In the genomic region with DNA sequence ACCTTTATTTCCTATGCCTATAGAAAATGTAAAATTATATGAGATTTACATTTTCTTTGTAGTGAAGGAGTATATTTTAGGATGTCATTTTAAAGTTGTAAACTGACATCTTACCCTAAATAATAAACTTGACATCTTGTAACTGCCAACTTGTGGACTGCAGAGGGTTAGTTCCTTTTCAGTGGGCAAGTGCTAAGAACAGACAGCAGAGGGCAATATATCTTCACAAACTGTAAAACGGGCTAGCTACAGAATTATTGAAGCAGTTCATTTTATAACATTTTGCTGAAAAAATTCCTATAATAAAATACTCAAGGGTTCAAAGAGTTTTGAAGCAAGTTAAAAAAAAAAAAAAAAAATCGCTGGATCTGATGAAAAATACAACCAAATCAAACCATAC, we compare ENCODE assay signal across 8 mouse cellular contexts. TPM values are rescaled to one million over a fixed set of nuclear protein-coding genes. Genes with fewer than 3 reads are reported as not detected.
DNase-seq lines count a peak whose midpoint lies in the region.

No protein-coding gene starts in this region.

- peak; percentile 22 to 41 for DNase-seq in cerebellum, postnatal 10 days
- DNase-seq in cerebellum, adult 8-10 months, result no peak
- DNase-seq in left cerebral cortex, adult 11 months (ENCODE audit: low spot score), result peak; percentile 33
- DNase-seq in left cerebral cortex, adult 8-10 months (ENCODE audit: low spot score in 2 of 2), result no peak
- peak; percentile 12 for DNase-seq in ZHBTc4 (ENCODE audit: low read depth, low spot score)
- DNase-seq in lung, postnatal 36 days, result peak; percentile 28
- DNase-seq in adrenal gland, adult 8-10 months, result no peak
- no peak for DNase-seq in left cerebral cortex, postnatal 4 days

- intact Hi-C loops in left cerebral cortex, postnatal 4 days (cut with DNase I), result no loop called here

RNA-seq across cellular contexts. Expression of a gene that starts 40.4 kb away (rescaled TPM):
- 100 to 1,000 TPM; 105 to 146 (median 122) TPM for total RNA-seq in left cerebral cortex, adult 8-10 months (2022)
- total RNA-seq in adrenal gland, adult 8-10 months (2022), result 10 to 100 TPM; 46.2 to 70.7 (median 55.1) TPM
- total RNA-seq in left cerebral cortex, postnatal 4 days (2021), result 100 to 1,000 TPM in 1 of 2 experiments, 10 to 100 TPM in 1; 98.6 to 104 TPM

RNA-seq across cellular contexts. Expression of a gene that starts 41.2 kb away (rescaled TPM):
- total RNA-seq in left cerebral cortex, adult 8-10 months (2022), result 10 to 100 TPM; 64.0 to 75.0 (median 68.9) TPM
- total RNA-seq in adrenal gland, adult 8-10 months (2022), result 10 to 100 TPM; 53.3 to 70.3 (median 62.0) TPM
- total RNA-seq in left cerebral cortex, postnatal 4 days (2021), result 10 to 100 TPM; 72.3 to 88.9 TPM

Comparison
In these comparisons a context has a peak if more than half of its experiments do, and no peak if none do; other contexts are left out.
1. DNase-seq: peak in cerebellum, postnatal 10 days (2 of 2), left cerebral cortex, adult 11 months (single experiment), ZHBTc4 (single experiment) and lung, postnatal 36 days (single experiment); none in cerebellum, adult 8-10 months (single experiment), left cerebral cortex, adult 8-10 months (0 of 2), adrenal gland, adult 8-10 months (single experiment) and left cerebral cortex, postnatal 4 days (single experiment).